Mouse (Mus musculus) embryonic facial prominence, embryonic 10.5 days (tissue): ENCODE data around the gene Rhov. TPM values are rescaled to one million over a fixed set of nuclear protein-coding genes. Genes with fewer than 3 reads are reported as not detected.

Experiments
- DNase-seq: peaks from one replicate; pipeline ENCODE4 v3.0.0-alpha.2; 2017; ENCODE audit warnings: low spot score
- H3K27ac ChIP-seq: fragments of 300-500 bp; sonication (generic); replicated peaks from 2 replicates; pipeline ENCODE4 v1.5.1; 2016; ENCODE audit warnings: mild to moderate bottlenecking
- H3K27me3 ChIP-seq: fragments of 300-500 bp; sonication (generic); replicated peaks from 2 replicates; pipeline ENCODE4 v1.6.1; 2016; ENCODE audit warnings: low read depth, mild to moderate bottlenecking; ENCODE audit not compliant: poor library complexity, severe bottlenecking
- H3K36me3 ChIP-seq: fragments of 300-500 bp; sonication (generic); replicated peaks from 2 replicates; pipeline ENCODE4 v1.6.1; 2016; ENCODE audit warnings: mild to moderate bottlenecking, moderate library complexity
- H3K4me1 ChIP-seq: fragments of 300-500 bp; sonication (generic); 2 replicates; pipeline ENCODE4 v1.6.1; 2016
- H3K4me3 ChIP-seq: fragments of 300-500 bp; sonication (generic); 2 replicates; pipeline ENCODE4 v1.5.1; 2016; ENCODE audit warnings: mild to moderate bottlenecking, moderate library complexity
- H3K9me3 ChIP-seq: fragments of 300-500 bp; sonication (generic); 2 replicates; pipeline ENCODE4 v1.6.1; 2016; ENCODE audit warnings: mild to moderate bottlenecking
- WGBS: fragments of 180-500 bp; shearing (Covaris S2); methylation state at CpG from one replicate; pipeline ENCODE4 v1.1.7; 2016; 5-methylcytosine and 5-hydroxymethylcytosine counted together
- polyA plus RNA-seq: library from polyadenylated mRNA; unstranded; fragments of >200 nt; fragmentation: Nextera tagmentation; extraction: Ambion mirVana; gene quantifications from 2 replicates; pipeline ENCODE4 v1.2.1, GENCODE M21; 2016

The Rhov gene
- polyA plus RNA-seq, 1 experiment from 2014 or later = 2.5 TPM

DNA sequence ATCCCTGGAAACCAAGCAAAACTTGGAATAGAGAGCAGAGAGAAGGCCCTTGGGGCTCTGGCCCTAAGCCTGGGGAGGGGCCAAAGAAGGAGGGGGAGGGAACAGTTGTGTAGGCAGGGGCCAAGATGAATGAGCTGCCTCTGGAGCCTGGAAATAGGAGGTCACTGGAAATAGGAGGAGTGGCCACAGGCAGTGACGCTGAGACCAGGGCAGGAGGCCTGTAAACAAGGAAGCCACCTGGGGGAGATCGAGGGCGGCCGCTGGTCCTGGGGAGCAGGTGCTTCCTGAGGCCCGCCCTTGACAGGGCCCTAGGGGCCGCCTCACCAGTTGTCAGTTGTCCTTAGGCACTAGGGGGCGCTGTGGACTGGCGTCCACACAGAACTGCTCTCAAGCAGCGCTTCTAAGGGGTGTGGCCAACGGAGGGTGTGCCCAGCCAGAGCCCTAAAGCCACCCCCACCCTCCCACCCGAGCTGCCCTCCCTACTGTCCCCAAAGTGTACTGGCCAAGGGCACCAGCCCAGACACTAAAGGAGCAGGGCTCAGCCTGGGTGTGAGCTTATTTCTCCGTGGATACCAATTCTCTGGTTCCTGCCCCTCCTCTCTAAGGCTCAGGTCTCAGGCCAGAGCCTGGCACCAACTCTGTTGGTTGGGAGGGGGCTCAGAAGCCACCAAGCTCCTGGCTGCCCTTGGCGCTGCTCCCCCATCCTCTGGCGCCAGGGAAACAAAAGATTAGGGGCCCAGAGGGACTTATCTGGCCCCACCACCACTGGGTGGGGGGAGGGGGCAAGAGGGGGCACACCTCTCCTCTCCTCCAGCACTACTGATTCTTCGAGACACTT is 29.1 kb upstream of the Rhov start:
- 7% methylated on average over 15 of the region's 15 CpGs for WGBS
- H3K27ac ChIP-seq = peak overlapping the region; percentile 74
- peak overlapping the region; percentile 40 for H3K4me3 ChIP-seq

DNA sequence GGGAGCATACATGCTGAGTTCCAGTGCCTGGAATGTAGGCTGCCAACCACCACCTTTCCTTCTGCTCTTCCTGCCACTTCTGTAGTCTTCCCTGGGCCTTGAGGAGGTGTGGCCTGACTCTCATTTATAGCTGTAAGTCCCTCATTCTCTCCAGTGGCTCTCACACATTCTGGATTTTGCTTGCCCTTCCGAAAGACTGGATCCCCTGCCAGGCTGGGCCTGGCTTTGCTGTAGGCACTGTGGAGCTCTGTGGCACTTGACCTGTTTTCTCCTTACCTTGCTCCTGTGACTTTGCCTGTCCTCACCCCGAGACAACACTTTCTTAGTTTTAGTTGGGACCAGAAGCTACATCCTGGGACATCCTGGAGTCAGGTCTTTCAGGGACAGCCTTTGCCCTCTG is 27.8 kb upstream of the Rhov start:
- Histone ChIP-seq H3K4me3 (no peak overlapping the region), H3K36me3 (peaks cover 64% of the 10 kb centered on the region), H3K27me3 (no peaks in the 10 kb centered on the region), H3K9me3 (no peaks in the 10 kb centered on the region), H3K4me1 (peaks cover 33% of the 10 kb centered on the region), H3K27ac (no peak overlapping the region)
- DNase-seq = no peak
- 89% methylated on average over 2 of the region's 2 CpGs for WGBS

More for the DNA sequence above, 29.1 kb upstream of the Rhov start:
- Histone ChIP-seq H3K9me3 (no peaks in the 10 kb centered on the region), H3K4me1 (peaks cover 46% of the 10 kb centered on the region), H3K27me3 (no peaks in the 10 kb centered on the region), H3K36me3 (peaks cover 51% of the 10 kb centered on the region)
- peak; percentile 85 for DNase-seq

DNA sequence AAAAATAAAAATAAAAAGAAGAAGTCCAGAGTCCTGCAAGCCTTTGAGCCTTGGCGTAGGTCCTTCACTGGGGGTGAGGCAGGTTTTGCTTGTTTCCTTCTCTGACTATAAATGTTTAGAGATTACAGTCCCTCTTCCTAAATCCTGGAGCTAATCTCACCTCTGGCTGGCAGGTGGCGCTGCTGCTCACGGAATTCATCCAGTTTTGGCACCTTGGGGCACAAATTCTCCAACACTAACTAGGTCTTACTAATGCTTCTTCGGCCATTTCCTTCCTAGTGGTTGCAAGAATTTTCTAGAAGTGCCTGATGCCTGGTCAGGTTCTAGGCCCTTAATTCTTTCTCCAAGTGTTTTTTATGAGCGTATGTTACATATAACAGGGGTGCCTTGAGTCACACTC is 27.3 kb upstream of the Rhov start:
- Histone ChIP-seq H3K4me3 (no peak overlapping the region), H3K4me1 (peaks cover 28% of the 10 kb centered on the region), H3K9me3 (no peaks in the 10 kb centered on the region), H3K27me3 (no peaks in the 10 kb centered on the region), H3K27ac (no peak overlapping the region), H3K36me3 (peaks cover 69% of the 10 kb centered on the region)
- DNase-seq = peak; percentile 58
- 54% methylated on average over 5 of the region's 5 CpGs for WGBS

DNA sequence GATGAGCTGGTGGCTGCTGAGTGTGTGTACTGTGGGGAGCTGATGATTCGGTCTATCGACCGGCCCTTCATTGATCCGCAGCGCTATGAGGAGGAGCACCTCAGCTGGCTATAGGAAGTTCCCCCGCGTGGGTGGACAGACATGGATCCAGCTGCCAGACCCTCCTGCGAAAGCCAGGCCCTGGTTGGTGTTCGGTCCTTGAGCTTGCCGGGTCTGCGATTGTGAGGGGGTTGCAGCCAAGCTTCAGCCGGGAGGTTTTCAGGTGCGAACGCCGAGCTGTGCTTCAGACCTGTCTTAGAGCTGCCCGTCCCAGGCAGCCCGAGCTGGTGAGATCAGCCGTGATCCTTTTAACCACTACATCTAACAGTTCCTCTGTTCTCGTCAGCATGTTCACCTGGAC is 26.4 kb upstream of the Rhov start:
- 94% methylated on average over 19 of the region's 19 CpGs for WGBS

DNA sequence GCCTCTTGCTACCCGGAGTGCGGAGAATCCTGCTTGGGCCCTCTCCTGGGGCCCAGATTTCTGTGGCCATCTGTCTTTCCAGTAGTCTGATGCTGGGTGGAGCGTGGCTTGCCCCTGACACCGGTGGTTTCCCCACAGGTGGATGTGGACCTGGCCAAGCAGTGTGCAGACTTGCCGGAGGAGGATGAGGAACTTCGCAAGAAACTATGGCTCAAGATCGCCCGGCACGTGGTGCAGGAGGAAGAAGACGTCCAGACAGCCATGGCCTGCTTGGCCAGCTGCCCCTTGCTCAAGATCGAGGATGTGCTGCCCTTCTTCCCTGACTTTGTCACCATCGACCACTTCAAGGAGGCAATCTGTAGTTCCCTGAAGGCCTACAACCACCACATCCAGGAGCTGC is 25.7 kb upstream of the Rhov start:
- no peak for DNase-seq
- Histone ChIP-seq H3K27ac (no peak overlapping the region), H3K27me3 (no peaks in the 10 kb centered on the region), H3K36me3 (peaks cover 82% of the 10 kb centered on the region), H3K4me3 (no peak overlapping the region), H3K4me1 (peaks cover 22% of the 10 kb centered on the region), H3K9me3 (no peaks in the 10 kb centered on the region)
- 92% methylated on average over 12 of the region's 12 CpGs for WGBS

More for the DNA sequence above, 26.4 kb upstream of the Rhov start:
- DNase-seq = no peak
- no peak overlapping the region for H3K27ac ChIP-seq
- H3K4me1 ChIP-seq = peaks cover 23% of the 10 kb centered on the region
- peaks cover 77% of the 10 kb centered on the region for H3K36me3 ChIP-seq
- H3K4me3 ChIP-seq = no peak overlapping the region
- H3K27me3 ChIP-seq = no peaks in the 10 kb centered on the region
- no peaks in the 10 kb centered on the region for H3K9me3 ChIP-seq

DNA sequence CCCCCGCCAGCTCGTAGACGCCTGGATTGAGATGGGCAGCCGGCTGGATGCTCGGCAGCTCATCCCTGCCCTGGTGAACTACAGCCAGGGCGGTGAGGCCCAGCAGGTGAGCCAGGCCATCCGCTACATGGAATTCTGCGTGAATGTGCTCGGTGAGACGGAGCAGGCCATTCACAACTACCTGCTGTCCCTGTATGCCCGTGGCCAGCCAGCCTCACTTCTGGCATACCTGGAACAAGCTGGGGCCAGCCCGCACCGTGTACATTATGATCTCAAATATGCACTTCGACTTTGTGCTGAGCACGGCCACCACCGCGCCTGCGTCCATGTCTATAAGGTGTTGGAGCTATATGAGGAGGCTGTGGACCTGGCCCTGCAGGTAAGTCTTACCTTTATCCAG is 23.3 kb upstream of the Rhov start:
- H3K4me1 ChIP-seq = peaks cover 8% of the 10 kb centered on the region
- no peak overlapping the region for H3K27ac ChIP-seq
- H3K27me3 ChIP-seq = no peaks in the 10 kb centered on the region
- 96% methylated on average over 18 of the region's 18 CpGs for WGBS
- no peak for DNase-seq
- no peaks in the 10 kb centered on the region for H3K9me3 ChIP-seq
- H3K4me3 ChIP-seq = no peak overlapping the region
- peaks cover 89% of the 10 kb centered on the region for H3K36me3 ChIP-seq

DNA sequence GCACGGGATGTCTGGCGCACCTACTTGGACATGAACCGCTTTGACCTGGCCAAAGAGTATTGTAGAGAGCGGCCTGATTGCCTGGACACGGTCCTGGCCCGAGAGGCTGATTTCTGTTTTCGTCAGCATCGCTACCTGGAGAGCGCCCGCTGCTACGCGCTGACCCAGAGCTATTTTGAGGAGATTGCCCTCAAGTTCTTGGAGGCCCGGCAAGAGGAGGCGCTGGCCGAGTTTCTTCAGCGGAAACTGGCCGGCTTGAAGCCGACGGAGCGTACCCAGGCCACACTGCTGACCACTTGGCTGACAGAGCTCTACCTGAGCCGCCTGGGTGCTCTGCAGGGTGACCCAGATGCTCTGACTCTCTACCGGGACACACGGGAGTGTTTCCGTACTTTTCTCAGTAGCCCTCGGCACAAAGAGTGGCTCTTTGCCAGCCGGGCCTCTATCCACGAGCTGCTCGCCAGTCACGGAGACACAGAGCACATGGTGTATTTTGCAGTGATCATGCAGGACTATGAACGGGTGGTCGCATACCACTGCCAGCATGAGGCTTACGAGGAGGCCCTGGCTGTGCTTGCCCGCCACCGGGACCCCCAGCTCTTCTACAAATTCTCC is 22.8 kb upstream of the Rhov start:
- no peak overlapping the region for H3K27ac ChIP-seq
- H3K4me3 ChIP-seq = no peak overlapping the region
- no peaks in the 10 kb centered on the region for H3K27me3 ChIP-seq
- H3K9me3 ChIP-seq = no peaks in the 10 kb centered on the region
- H3K4me1 ChIP-seq = peaks cover 13% of the 10 kb centered on the region
- DNase-seq = no peak
- 94% methylated on average over 34 of the region's 34 CpGs for whole genome bisulfite sequencing
- peaks cover 84% of the 10 kb centered on the region for H3K36me3 ChIP-seq

DNA sequence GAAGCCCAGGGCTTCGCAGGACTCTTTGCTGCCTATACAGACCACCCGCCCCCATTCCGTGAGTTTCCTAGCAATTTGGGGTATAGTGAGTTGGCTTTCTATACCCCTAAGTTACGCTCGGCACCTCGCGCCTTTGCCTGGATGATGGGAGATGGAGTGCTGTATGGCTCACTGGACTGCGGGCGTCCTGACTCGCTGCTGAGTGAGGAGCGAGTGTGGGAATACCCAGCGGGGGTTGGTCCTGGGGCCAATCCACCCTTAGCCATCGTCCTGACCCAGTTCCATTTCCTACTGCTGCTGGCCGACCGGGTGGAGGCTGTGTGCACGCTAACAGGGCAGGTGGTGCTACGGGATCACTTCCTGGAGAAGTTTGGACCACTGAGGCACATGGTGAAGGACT is 22.2 kb upstream of the Rhov start:
- Histone ChIP-seq H3K9me3 (no peaks in the 10 kb centered on the region), H3K27me3 (no peaks in the 10 kb centered on the region), H3K4me1 (peaks cover 13% of the 10 kb centered on the region), H3K36me3 (peaks cover 78% of the 10 kb centered on the region), H3K4me3 (no peak overlapping the region), H3K27ac (no peak overlapping the region)
- DNase-seq = no peak
- 94% methylated on average over 17 of the region's 17 CpGs for WGBS

DNA sequence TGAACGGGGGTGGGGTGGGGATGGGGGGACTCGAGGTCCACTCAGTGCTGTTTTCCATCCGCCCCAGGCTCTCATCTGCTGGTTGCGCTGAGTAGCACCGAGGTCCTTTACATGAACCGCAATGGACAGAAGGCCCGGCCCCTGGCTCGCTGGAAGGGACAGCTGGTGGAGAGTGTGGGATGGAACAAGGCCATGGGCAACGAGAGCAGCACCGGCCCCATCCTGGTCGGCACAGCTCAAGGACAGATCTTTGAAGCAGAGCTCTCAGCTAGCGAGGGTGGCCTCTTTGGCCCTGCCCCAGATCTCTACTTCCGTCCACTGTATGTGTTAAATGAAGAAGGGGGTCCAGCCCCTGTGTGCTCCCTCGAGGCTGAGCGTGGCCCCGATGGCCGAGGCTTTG is 21.8 kb upstream of the Rhov start:
- DNase-seq = no peak
- H3K27ac ChIP-seq = no peak overlapping the region
- WGBS = 92% methylated on average over 17 of the region's 17 CpGs
- no peaks in the 10 kb centered on the region for H3K9me3 ChIP-seq
- H3K36me3 ChIP-seq = peaks cover 74% of the 10 kb centered on the region
- peaks cover 18% of the 10 kb centered on the region for H3K4me1 ChIP-seq
- H3K27me3 ChIP-seq = peaks cover 2% of the 10 kb centered on the region; the same call in 1 of the 2 replicates
- H3K4me3 ChIP-seq = no peak overlapping the region

DNA sequence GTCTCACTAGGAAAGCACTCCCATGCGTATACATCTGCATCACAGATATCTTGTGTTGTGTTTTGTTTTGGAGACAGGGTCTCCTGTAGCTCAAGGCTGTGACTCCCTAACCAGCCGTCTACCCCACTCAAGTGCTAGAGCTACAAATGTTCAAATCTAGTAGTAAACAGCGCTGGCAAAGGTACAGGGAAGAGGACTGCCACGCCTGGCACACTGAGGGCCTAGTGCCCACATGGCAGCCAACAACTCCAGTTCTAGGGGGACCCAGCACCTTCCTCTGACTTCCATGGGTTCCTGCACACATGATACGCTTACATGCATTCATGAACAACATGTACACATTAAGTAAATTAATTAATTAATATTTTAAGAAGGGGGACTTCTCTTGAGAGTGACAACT is 21.2 kb upstream of the Rhov start:
- 91% methylated on average over 5 of the region's 5 CpGs for WGBS
- no peak for DNase-seq
- Histone ChIP-seq H3K27me3 (peaks cover 7% of the 10 kb centered on the region; the same call in 1 of the 2 replicates), H3K4me1 (peaks cover 19% of the 10 kb centered on the region), H3K36me3 (peaks cover 68% of the 10 kb centered on the region), H3K27ac (no peak overlapping the region), H3K9me3 (no peaks in the 10 kb centered on the region), H3K4me3 (no peak overlapping the region)

DNA sequence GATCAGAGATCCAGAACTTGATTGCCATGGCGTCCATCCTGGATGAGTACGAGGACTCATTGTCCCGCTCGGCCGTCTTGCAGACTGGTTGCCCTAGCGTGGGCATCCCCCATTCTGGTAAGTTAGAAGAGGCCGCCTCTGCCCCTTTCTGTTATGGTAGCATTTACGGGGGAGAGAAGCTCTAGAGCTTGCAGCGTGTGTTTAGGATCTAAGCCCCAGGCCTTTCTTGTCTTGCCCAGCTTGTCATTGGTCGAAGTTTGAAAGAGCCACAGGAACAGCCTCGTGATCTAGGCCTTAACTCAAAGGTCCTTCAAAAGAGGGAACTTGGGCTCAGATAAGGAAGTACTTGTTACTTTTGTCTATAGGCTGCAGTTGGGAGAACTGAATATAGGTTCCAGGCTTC is 17.9 kb upstream of the Rhov start:
- Histone ChIP-seq H3K9me3 (no peaks in the 10 kb centered on the region), H3K4me1 (peaks cover 19% of the 10 kb centered on the region), H3K27ac (peak overlapping the region; percentile 68), H3K36me3 (peaks cover 41% of the 10 kb centered on the region), H3K4me3 (peak overlapping the region; percentile 70), H3K27me3 (peaks cover 7% of the 10 kb centered on the region; the same call in 1 of the 2 replicates)
- no peak for DNase-seq
- WGBS = 4% methylated on average over 11 of the region's 11 CpGs

DNA sequence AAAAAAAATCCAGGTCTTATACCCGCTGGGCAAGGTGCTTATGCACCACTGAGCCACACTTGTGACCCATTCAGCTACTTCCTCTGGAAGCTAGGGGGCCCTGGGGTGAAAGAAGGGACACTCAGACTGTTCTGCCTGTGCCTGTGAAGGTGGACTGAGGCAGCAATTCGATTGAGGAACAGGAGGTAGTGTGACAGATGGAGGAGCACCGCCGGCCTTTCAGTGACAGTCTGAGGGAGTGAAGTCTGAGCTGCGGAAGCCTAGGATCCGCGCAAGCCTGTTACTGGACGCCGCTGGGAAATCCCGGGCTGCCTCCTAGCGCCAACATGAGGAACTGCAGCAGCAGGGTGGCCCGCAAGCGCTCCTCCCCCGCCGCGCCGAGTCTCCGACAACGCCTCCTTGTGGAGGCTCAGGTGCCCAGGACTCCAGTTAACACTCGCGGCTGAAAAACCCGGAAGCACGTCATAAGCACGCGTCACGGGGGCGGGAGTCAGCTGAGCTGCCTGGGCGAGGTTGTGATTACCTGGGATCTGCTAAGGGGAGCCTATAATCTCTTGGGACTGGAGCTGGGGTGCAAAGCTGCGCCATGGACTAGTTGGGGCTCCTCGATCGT is 17.3 kb upstream of the Rhov start, which contains the start of gene Vps18:
Gene Vps18 (plus strand): TSS at position 471 of the 613 bp plus-strand sequence.
- 1% methylated on average over 31 of the region's 31 CpGs for WGBS
- Histone ChIP-seq H3K4me1 (peaks cover 19% of the 10 kb centered on the region), H3K27me3 (peaks cover 7% of the 10 kb centered on the region; the same call in 1 of the 2 replicates), H3K27ac (peak within 1 kb of the TSS; percentile 68), H3K4me3 (peak within 1 kb of the TSS; percentile 70), H3K9me3 (no peaks in the 10 kb centered on the region), H3K36me3 (peaks cover 34% of the 10 kb centered on the region)
- peak; percentile 98 for DNase-seq
